Mouse (Mus musculus): Measurements from ENCODE around the gene Gsdma3.
A peak's percentile ranks its signal among the peaks of the same experiment; 100 is the strongest.
"Not testable (repeated sequence)": the region's sequence is repeated elsewhere in the genome, so short reads cannot be mapped to it uniquely, and the experiment has no call there.

Gene Gsdma3

GRCm38 (mm10) chr11:98668984-98669383 is 42.8 kb downstream of the Gsdma3 start:
- DNase-seq (ENCODE audit: low spot score in 2 of 2): no peak

DNA sequence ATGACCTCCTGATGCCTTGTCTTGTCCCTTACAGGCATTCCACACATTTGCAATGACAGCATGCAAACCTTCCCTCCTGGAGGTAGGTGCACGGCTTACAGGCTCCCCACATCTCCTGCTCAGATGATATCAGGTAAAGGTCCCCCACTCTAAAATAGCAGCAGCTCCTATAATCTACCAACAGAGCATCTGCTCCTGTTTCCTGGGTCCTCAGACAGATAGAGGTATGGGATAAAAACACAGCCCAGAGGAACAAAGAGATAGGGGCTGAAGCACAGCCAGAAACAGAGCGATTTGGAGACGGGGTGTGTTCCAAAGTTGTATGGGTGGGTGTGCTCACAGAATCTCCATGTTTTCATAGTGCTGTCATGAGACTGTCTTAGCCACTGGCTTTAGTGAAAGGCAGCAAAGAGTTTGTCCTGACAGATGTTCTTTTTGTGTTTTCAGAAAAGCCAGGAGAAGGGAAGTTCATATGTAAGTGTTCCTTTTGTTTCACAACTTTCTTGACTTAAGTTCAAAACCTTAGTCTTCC is 45.2 kb downstream of the Gsdma3 start:
- no peak for DNase-seq (ENCODE audit: low spot score in 2 of 2)

- no peak for DNase-seq (ENCODE audit: low spot score in 2 of 2)
Measured at GRCm38 (mm10) chr11:98671857-98672256, 45.7 kb downstream of the Gsdma3 start.

DNA sequence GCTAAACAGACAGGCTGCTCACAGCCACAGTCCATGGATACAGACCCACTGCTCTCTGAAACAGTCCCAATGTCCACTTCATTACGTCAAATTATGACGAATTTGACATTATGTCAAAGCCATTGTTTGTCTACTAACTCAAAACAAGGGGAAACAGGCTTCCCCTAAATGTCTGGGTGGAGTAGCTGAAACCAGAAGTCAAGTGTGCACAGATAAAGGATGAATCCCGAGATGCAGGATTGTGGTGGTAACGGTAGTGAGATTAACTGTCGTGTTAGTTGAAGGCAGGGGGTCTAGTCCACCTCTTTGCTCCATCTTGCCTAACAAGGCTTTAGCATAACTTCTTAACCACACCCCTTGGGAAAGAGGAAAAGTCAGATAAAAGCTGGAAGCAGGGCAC is 46.3 kb downstream of the Gsdma3 start:
- no peak for DNase-seq (ENCODE audit: low spot score in 2 of 2)

DNA sequence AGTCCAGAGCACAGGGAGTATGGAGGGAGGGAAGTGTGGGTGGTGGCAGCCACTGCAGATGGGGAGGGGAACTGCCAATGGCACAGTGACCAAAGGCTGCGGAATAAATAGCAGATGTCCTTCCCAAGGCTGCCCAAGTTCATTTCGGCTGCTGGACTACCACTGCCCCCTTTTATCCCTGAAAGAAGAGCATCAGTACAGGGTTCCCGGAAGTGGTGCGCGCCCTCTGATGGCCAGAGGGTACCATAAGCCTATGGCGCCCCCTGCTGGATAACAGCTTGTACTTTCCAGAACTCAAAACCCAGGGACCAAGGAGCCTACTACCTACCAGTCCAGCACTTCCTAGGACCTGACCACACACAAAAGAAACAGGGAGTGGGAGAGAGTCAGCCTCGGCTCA is 47.0 kb downstream of the Gsdma3 start:
- DNase-seq (ENCODE audit: low spot score in 2 of 2): peak in 1 of 2 experiments; percentile 64

- no peak for DNase-seq (ENCODE audit: low spot score in 2 of 2)
Measured at GRCm38 (mm10) chr11:98675829-98676363, 49.7 kb downstream of the Gsdma3 start.

- no peak for DNase-seq (ENCODE audit: low spot score in 2 of 2)
Measured at GRCm38 (mm10) chr11:98680023-98680422, 53.9 kb downstream of the Gsdma3 start.

DNA sequence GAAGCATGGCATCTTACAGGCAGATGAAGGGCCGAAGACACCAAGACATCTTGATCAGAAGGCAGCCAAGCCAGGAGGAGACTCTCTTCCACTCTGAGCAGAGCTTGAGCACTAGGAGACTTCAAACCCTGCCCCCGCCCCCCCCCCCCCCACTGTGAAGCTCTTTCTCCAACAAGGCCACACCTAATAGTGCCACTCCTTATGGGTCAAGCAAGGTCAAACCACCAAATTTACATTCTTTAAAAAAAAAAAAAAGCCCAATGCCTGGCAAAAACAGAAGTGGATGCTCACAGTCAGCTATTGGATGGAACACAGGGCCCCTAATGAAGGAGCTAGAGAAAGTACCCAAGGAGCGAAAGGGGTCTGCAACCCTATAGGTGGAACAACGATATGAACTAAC is 54.4 kb downstream of the Gsdma3 start:
- not testable (repeated sequence) for DNase-seq (ENCODE audit: low spot score in 2 of 2)

- DNase-seq (ENCODE audit: low spot score in 2 of 2): no peak
Measured at GRCm38 (mm10) chr11:98681186-98681585, 55.0 kb downstream of the Gsdma3 start.

- DNase-seq (ENCODE audit: low spot score in 2 of 2): peak; percentile 94
Measured at GRCm38 (mm10) chr11:98681786-98682745, 55.9 kb downstream of the Gsdma3 start, which contains the start of gene Psmd3. Psmd3 (plus strand) TSS chr11:98682554.

DNA sequence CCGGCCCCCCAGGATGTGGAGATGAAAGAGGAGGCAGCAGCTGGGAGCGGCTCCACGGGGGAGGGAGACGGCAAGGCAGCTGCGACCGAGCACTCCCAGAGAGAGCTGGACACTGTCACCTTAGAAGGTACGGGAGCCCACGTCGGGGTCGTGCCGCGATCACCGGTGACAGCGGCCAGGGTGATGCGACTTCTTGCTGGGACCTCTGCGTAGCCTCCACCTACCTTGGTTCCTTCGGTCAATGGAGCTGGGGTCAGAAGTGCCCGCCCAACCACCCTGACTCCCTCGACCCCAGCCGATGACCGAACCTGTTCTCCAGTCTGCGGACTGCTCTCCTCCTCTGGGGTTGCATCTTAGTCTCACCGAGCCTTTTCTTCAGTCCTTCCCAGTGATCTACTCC is 56.7 kb downstream of the Gsdma3 start:
- no peak for DNase-seq (ENCODE audit: low spot score in 2 of 2)

DNA sequence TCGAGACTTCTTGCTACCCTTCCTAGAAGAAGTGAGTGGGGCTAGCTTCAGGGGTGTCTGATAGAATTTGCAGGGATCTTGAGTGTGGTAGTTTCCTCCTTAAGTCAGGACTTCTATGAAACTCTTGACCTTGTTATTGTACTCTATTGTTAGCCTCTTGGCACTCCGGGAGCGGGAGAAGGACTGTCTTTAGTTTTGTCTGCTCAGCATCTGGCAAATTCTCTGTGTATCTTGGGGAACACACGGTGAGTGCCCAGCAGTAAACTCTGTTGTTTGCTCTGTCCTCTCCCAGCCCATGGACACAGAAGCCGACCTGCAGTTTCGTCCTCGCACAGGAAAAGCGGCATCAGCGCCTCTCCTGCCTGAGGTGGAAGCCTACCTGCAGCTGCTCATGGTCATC is 59.5 kb downstream of the Gsdma3 start:
- no peak for DNase-seq (ENCODE audit: low spot score in 2 of 2)

DNA sequence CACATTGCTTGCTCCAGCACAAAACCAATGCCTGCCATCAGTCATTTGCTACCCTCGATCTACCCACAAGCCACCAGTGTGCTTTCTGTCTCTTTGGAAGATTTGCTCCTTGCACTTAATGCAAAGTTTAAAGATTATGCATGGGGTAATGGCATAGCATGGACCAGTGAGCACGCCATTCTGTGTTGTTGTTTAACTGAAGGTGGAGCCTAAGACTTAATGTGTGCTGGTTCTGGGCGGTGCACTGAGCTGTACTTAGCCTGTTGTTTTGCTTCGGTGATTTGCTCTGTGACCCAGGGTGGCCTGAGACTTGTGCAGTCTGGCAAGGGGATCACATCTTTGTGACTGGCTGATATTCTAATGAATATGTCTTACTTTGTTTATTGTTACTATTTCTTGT is 60.8 kb downstream of the Gsdma3 start:
- DNase-seq (ENCODE audit: low spot score in 2 of 2): no peak
